Mouse (Mus musculus) thymus, postnatal 10 days (tissue): ENCODE data around the gene 1700049E17Rik1.
"Not testable (repeated sequence)": the region's sequence is repeated elsewhere in the genome, so short reads cannot be mapped to it uniquely, and the experiment has no call there.

Experiments
- DNase-seq, 2 experiments: peaks; one replicate each; pipeline ENCODE4 v3.0.0; 2021; ENCODE audit warnings: low spot score in 2 of 2

1700049E17Rik1 gene

GRCm38 (mm10) chr14:41924649-41925048 lies at the start of gene 1700049E17Rik1:
1700049E17Rik1 (plus strand) TSS chr14:41924949.
- DNase-seq, result not testable (repeated sequence)

GRCm38 (mm10) chr14:41907190-41907589 lies 17.6 kb upstream of the 1700049E17Rik1 start, which contains the start of gene Gm7980:
Gm7980 (minus strand) TSS chr14:41907290.
- DNase-seq, result not testable (repeated sequence)

GRCm38 (mm10) chr14:41943695-41944094 lies 18.9 kb downstream of the 1700049E17Rik1 start, which contains the start of gene 1700024B05Rik:
1700024B05Rik (plus strand) TSS chr14:41943995.
- not testable (repeated sequence) for DNase-seq

GRCm38 (mm10) chr14:41964095-41964494 lies 39.3 kb downstream of the 1700049E17Rik1 start:
- DNase-seq, result not testable (repeated sequence)

- DNase-seq, result not testable (repeated sequence)
These were observed 43.1 kb downstream of the 1700049E17Rik1 start, which contains the start of gene Gm6401 for GRCm38 (mm10) chr14:41967827-41968226. Gm6401 (minus strand) TSS chr14:41967927.

GRCm38 (mm10) chr14:41968596-41968995 lies 43.8 kb downstream of the 1700049E17Rik1 start:
- not testable (repeated sequence) for DNase-seq
